Mouse (Mus musculus) neural tube, embryonic 11.5 days (tissue): ENCODE data around the gene Prrx2. TPM values are rescaled to one million over a fixed set of nuclear protein-coding genes. Genes with fewer than 3 reads are reported as not detected.

Source experiments
- ATAC-seq: fragments of 200-750 bp; cut with Nextera tagmentation; 2 replicates; pipeline ENCODE4 v1.8.0; 2017; ENCODE audit warnings: moderate number of reproducible peaks, mild to moderate bottlenecking, moderate TSS enrichment, moderate library complexity; ENCODE audit not compliant: insufficient read depth, low FRiP score, low TSS enrichment
- DNase-seq: peaks from one replicate; pipeline ENCODE4 v3.0.0-alpha.2; 2015; ENCODE audit warnings: low spot score
- H3K27ac ChIP-seq: fragments of 300-500 bp; sonication (generic); 2 replicates; pipeline ENCODE4 v1.5.1; 2014; ENCODE audit warnings: low read depth, mild to moderate bottlenecking, low read length
- H3K27me3 ChIP-seq: fragments of 300-500 bp; sonication (generic); 2 replicates; pipeline ENCODE4 v1.6.1; 2014; ENCODE audit warnings: mild to moderate bottlenecking, low read length, mixed read lengths; ENCODE audit not compliant: control insufficient read depth, insufficient read depth
- H3K36me3 ChIP-seq: fragments of 300-500 bp; sonication (generic); 2 replicates; pipeline ENCODE4 v1.6.1; 2014; ENCODE audit warnings: mild to moderate bottlenecking, low read length, moderate library complexity, mixed read lengths; ENCODE audit not compliant: control insufficient read depth, insufficient read depth
- H3K4me1 ChIP-seq: fragments of 300-500 bp; sonication (generic); 2 replicates; pipeline ENCODE4 v1.6.1; 2014; ENCODE audit warnings: low read length, mixed read lengths; ENCODE audit not compliant: control insufficient read depth, insufficient read depth
- H3K4me2 ChIP-seq: fragments of 300-500 bp; sonication (generic); 2 replicates; pipeline ENCODE4 v1.6.1; 2014; ENCODE audit warnings: low read depth, mild to moderate bottlenecking, moderate library complexity
- H3K4me3 ChIP-seq: fragments of 300-500 bp; sonication (generic); 2 replicates; pipeline ENCODE4 v1.5.1; 2014; ENCODE audit warnings: low read depth, low read length
- H3K9ac ChIP-seq: fragments of 300-500 bp; sonication (generic); 2 replicates; pipeline ENCODE4 v1.6.1; 2014; ENCODE audit warnings: mild to moderate bottlenecking, low read length
- H3K9me3 ChIP-seq: fragments of 300-500 bp; sonication (generic); 2 replicates; pipeline ENCODE4 v1.6.1; 2016; ENCODE audit warnings: low read length; ENCODE audit not compliant: control insufficient read depth
- WGBS: fragments of 180-500 bp; shearing (Covaris S2); extraction: QIAGEN DNeasy Blood & Tissue Kit; methylation state at CpG from one replicate; pipeline ENCODE4 v1.1.7; 2014; 5-methylcytosine and 5-hydroxymethylcytosine counted together
- polyA plus RNA-seq: library from polyadenylated mRNA; unstranded; fragments of >200 nt; fragmentation: Nextera tagmentation; extraction: Ambion mirVana; gene quantifications from 2 replicates; pipeline ENCODE4 v1.2.1, GENCODE M21; 2014

Prrx2 gene
- polyA plus RNA-seq, 1 experiment from 2014 or later: 8.9 TPM

GRCm38 (mm10) chr2:30848184-30848583 lies 13.4 kb downstream of the Prrx2 start:
- DNase-seq (no peak), ATAC-seq (no peak)
- Histone ChIP-seq H3K4me3 (no peak overlapping the region), H3K9me3 (no peaks in the 10 kb centered on the region), H3K4me1 (peaks cover 5% of the 10 kb centered on the region), H3K27me3 (peaks cover 26% of the 10 kb centered on the region), H3K27ac (no peak overlapping the region), H3K36me3 (no peaks in the 10 kb centered on the region), H3K9ac (no peak overlapping the region), H3K4me2 (no peak overlapping the region)
- 43% methylated on average over 8 of the region's 8 CpGs for WGBS

- Histone ChIP-seq H3K27me3 (peaks cover 8% of the 10 kb centered on the region; the same call in 1 of the 2 replicates), H3K9ac (no peak overlapping the region), H3K9me3 (no peaks in the 10 kb centered on the region), H3K27ac (no peak overlapping the region), H3K4me2 (no peak overlapping the region), H3K36me3 (no peaks in the 10 kb centered on the region), H3K4me3 (no peak overlapping the region), H3K4me1 (peaks cover 5% of the 10 kb centered on the region)
- no peak for ATAC-seq
- DNase-seq: no peak
- 33% methylated on average over 6 of the region's 6 CpGs for WGBS
These were observed 15.8 kb downstream of the Prrx2 start for GRCm38 (mm10) chr2:30850581-30850980.

- no peaks in the 10 kb centered on the region for H3K27me3 ChIP-seq
- no peak overlapping the region for H3K9ac ChIP-seq
- no peak overlapping the region for H3K4me3 ChIP-seq
- no peak overlapping the region for H3K4me2 ChIP-seq
- DNase-seq: no peak
- peaks cover 5% of the 10 kb centered on the region for H3K4me1 ChIP-seq
- ATAC-seq: no peak
- H3K27ac ChIP-seq: no peak overlapping the region
- H3K36me3 ChIP-seq: no peaks in the 10 kb centered on the region
- H3K9me3 ChIP-seq: no peaks in the 10 kb centered on the region
- 36% methylated on average over 20 of the region's 20 CpGs for WGBS
These were observed 18.1 kb downstream of the Prrx2 start for GRCm38 (mm10) chr2:30852771-30853313.

GRCm38 (mm10) chr2:30857076-30857475 lies 22.3 kb downstream of the Prrx2 start:
- peaks cover 5% of the 10 kb centered on the region for H3K4me1 ChIP-seq
- ATAC-seq: no peak
- no peaks in the 10 kb centered on the region for H3K27me3 ChIP-seq

GRCm38 (mm10) chr2:30859782-30860181 lies 25.0 kb downstream of the Prrx2 start:
- Histone ChIP-seq H3K9me3 (no peaks in the 10 kb centered on the region), H3K4me2 (no peak overlapping the region), H3K4me3 (no peak overlapping the region), H3K36me3 (no peaks in the 10 kb centered on the region), H3K27me3 (peaks cover 8% of the 10 kb centered on the region), H3K27ac (no peak overlapping the region), H3K4me1 (peaks cover 7% of the 10 kb centered on the region), H3K9ac (no peak overlapping the region)
- DNase-seq: no peak
- no peak for ATAC-seq
- WGBS: 65% methylated on average over 5 of the region's 5 CpGs

More at GRCm38 (mm10) chr2:30857076-30857475, 22.3 kb downstream of the Prrx2 start:
- H3K27ac ChIP-seq: no peak overlapping the region
- H3K9ac ChIP-seq: no peak overlapping the region
- DNase-seq: no peak
- no peak overlapping the region for H3K4me2 ChIP-seq
- no peaks in the 10 kb centered on the region for H3K36me3 ChIP-seq
- 81% methylated on average over 6 of the region's 6 CpGs for WGBS
- H3K4me3 ChIP-seq: no peak overlapping the region
- no peaks in the 10 kb centered on the region for H3K9me3 ChIP-seq

GRCm38 (mm10) chr2:30862081-30862480 lies 27.3 kb downstream of the Prrx2 start:
- WGBS: 65% methylated on average over 4 of the region's 4 CpGs
- no peak overlapping the region for H3K4me2 ChIP-seq
- peaks cover 13% of the 10 kb centered on the region for H3K27me3 ChIP-seq

GRCm38 (mm10) chr2:30863574-30863973 lies 28.8 kb downstream of the Prrx2 start:
- Histone ChIP-seq H3K4me2 (no peak overlapping the region), H3K4me1 (peaks cover 9% of the 10 kb centered on the region), H3K9ac (no peak overlapping the region), H3K27ac (no peak overlapping the region), H3K36me3 (no peaks in the 10 kb centered on the region), H3K4me3 (no peak overlapping the region), H3K9me3 (no peaks in the 10 kb centered on the region), H3K27me3 (peaks cover 13% of the 10 kb centered on the region)
- ATAC-seq (no peak), DNase-seq (no peak)
- 66% methylated on average over 9 of the region's 9 CpGs for WGBS

More at GRCm38 (mm10) chr2:30862081-30862480, 27.3 kb downstream of the Prrx2 start:
- Histone ChIP-seq H3K4me1 (peaks cover 9% of the 10 kb centered on the region), H3K36me3 (no peaks in the 10 kb centered on the region), H3K27ac (no peak overlapping the region), H3K4me3 (no peak overlapping the region), H3K9ac (no peak overlapping the region), H3K9me3 (no peaks in the 10 kb centered on the region)
- DNase-seq (no peak), ATAC-seq (no peak)

GRCm38 (mm10) chr2:30864968-30865381 lies 30.2 kb downstream of the Prrx2 start:
- 2% methylated on average over 35 of the region's 35 CpGs for WGBS
- Histone ChIP-seq H3K4me3 (peak overlapping the region; percentile 26), H3K9ac (peak overlapping the region; percentile 33), H3K36me3 (no peaks in the 10 kb centered on the region), H3K27me3 (peaks cover 13% of the 10 kb centered on the region), H3K9me3 (no peaks in the 10 kb centered on the region), H3K4me2 (peak overlapping the region; percentile 41), H3K4me1 (peaks cover 9% of the 10 kb centered on the region), H3K27ac (no peak overlapping the region)
- ATAC-seq: no peak
- DNase-seq: peak; percentile 45

- H3K27me3 ChIP-seq: peaks cover 13% of the 10 kb centered on the region
- ATAC-seq (no peak), DNase-seq (no peak)
- H3K36me3 ChIP-seq: no peaks in the 10 kb centered on the region
- no peak overlapping the region for H3K27ac ChIP-seq
- H3K4me3 ChIP-seq: no peak overlapping the region
- H3K4me2 ChIP-seq: no peak overlapping the region
- no peaks in the 10 kb centered on the region for H3K9me3 ChIP-seq
- no peak overlapping the region for H3K9ac ChIP-seq
- 51% methylated on average over 3 of the region's 3 CpGs for WGBS
- peaks cover 9% of the 10 kb centered on the region for H3K4me1 ChIP-seq
These were observed 30.7 kb downstream of the Prrx2 start for GRCm38 (mm10) chr2:30865426-30865825.
